Mouse (Mus musculus) liver, adult 2 months (tissue): Measurements from ENCODE around the gene Plcb3.

ENCODE experiments used
- CTCF ChIP-seq: fragments of 200-500 bp; IDR thresholded peaks from 2 replicates; pipeline ENCODE4 v1.5.1; 2011; ENCODE audit warnings: low read depth, low read length, control low read depth
- POLR2A ChIP-seq: fragments of 200-500 bp; IDR thresholded peaks from 2 replicates; pipeline ENCODE4 v1.6.1; 2011; ENCODE audit warnings: low read length, control low read depth; ENCODE audit not compliant: insufficient read depth; ENCODE audit errors: extremely low read depth

DNA sequence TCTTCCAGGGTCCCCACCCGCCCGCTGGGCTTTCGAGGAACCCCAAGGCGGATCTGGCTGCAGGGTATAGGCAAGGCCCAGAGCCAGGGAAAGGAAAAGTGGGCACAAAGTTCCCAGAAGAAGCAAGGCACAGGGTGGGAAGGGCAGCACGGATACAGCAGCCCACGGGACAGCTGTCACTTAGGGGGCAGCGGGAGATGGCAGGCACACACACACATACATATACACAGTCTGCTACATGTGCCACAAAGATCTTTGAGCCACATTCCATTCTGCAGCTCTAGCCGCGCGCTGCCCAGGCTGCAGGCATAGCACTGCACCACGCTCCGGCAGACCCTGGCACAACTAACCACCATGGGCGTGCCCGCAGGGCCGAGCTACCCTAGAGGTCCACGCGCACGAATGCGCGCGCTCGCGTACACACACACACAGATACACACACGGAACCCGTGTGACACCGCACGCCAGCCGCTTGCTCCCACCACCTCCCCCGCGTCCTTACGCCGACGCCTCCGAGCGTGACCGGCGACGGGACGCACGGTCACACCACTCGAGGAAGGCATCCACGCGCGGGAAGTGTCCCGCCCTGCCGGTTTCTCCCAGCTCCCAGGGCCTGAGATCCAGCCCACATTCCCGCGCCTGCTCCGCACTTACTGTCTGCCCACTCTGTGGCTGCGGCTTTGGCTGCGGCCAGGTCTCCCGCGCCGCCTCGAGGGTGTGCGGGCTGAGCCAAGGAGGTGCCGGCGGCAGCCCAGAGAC, 42.7 kb downstream of the Plcb3 start:
- no peak for TF ChIP-seq POLR2A
- TF ChIP-seq CTCF = no peak
